Mouse (Mus musculus): ENCODE data around the gene Tespa1. TPM values are rescaled to one million over a fixed set of nuclear protein-coding genes. Genes with fewer than 3 reads are reported as not detected.

The Tespa1 gene
- 1 to 10 TPM; 1.0 to 1.7 TPM for total RNA-seq (2023)

DNA sequence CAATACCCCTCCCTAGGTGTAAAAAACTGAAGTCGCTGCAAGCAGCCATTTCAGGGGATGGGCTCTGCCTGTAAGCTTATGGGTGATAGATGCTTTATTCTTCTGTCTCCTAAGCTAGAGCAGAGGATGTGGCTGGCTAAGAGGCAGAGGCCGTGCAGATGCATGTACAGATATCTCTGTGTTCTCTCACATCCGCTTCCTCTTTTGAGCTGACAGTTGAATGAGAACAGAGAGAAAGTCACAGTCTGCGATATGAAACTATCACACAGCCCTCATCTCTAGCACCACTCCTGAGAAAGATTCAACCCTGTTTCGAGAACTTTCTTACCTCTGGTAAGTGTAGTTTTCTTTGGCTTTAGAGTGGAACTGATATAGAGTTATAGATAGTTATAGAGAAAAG lies at the start of gene Tespa1:
Gene Tespa1, plus strand, starts transcription at position 234 of the 400 bp plus-strand sequence.

DNA sequence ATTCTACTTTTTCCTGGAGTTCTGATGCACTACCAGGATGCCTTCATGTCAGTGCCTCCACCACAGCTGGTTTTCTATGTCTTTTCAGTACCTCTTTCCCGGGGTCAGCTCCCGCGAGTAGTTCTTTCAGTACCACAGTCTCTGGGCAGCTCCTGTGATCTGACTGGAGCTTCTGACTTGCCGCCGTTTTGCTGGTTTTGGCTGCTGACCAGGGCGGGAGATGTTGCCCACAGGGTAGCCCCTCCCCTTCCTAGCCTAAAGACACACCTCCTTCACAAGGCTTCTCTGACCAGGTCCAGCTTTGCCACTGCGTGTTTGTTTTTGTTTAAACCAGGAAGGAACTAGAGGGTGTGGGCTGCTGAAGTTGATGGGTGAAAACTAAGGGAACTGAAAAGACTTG lies 42.6 kb upstream of the Tespa1 start, which contains the start of gene Neurod4:
Gene Neurod4, minus strand, starts transcription at position 175 of the 400 bp plus-strand sequence.

DNA sequence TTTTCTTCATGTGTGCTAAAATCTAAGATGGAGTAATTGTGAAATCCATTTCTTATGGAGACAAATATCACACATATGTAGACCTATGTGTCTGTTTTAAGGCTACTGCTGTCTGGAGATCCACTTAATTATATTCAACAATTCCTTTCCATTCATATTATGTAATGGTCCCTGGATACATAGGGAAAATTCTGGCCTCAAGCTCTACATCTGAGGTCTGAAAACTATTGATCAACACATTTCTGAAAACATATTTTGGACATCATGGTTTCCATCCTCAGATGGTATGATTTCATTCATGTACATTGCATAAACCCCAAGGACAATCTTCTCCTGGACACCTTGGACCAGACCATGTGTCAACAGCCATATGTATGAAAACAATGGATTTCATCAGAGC lies 71.6 kb downstream of the Tespa1 start, which contains the start of gene Vmn2r84:
Gene Vmn2r84, minus strand, starts transcription at position 101 of the 400 bp plus-strand sequence.

Other genes starting within 250 kb of the Tespa1 start
- not detected for gene Olfr823, start 207.5 kb upstream of the Tespa1 start, total RNA-seq (2023)
- gene Olfr824, start 192.9 kb upstream of the Tespa1 start, total RNA-seq (2023), result not detected
- gene Olfr825, start 156.1 kb upstream of the Tespa1 start, total RNA-seq (2023), result not detected
- gene Olfr826, start 138.7 kb upstream of the Tespa1 start, total RNA-seq (2023), result not detected
- not detected for gene Olfr827, start 108.5 kb upstream of the Tespa1 start, total RNA-seq (2023)
- gene Neurod4, start 42.6 kb upstream of the Tespa1 start, total RNA-seq (2023), result not detected
- gene Vmn2r84, start 71.5 kb downstream of the Tespa1 start, total RNA-seq (2023), result not detected
- not detected for gene Vmn2r85, start 106.8 kb downstream of the Tespa1 start, total RNA-seq (2023)
- not detected for gene Vmn2r86, start 133.2 kb downstream of the Tespa1 start, total RNA-seq (2023)
- not detected for gene Vmn2r87, start 174.5 kb downstream of the Tespa1 start, total RNA-seq (2023)